Mouse (Mus musculus): ENCODE measurements around the gene Slamf7.

DNA sequence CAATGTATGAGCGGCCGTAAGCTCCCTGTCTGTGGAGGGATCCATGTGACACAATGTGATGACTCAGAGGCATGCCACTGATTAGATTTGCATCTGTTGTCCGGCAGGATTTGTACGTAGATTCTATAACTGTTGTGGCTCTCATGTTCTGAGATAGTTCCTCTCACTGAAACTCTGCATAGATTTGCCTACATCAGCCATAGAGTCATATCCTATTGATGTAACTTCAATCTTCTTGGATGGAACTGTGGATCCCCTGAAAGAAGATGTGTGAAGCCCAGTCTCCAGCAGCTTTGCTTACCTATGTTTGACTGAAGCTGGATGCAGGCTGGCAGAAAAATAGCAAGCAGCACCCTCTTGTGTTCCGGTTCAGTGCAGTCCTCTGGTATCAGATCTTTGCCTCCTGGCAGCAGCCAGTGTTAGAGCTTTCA is 5.7 kb upstream of the Slamf7 start:
- TF ChIP-seq CTCF (IDR thresholded peaks at IDR 0.05; ENCODE audit: extremely low read depth, insufficient read depth, low read length): peak; percentile 53
- TF ChIP-seq POLR2A (IDR thresholded peaks at IDR 0.05; ENCODE audit: extremely low read depth, insufficient read depth, low read length): no peak

Measured in cortical plate, adult 2 months (tissue).